Mouse (Mus musculus): ENCODE results near the gene Nfam1. TPM values are rescaled to one million over a fixed set of nuclear protein-coding genes. Genes with fewer than 3 reads are reported as not detected.
A peak's percentile ranks its signal among the peaks of the same experiment; 100 is the strongest.

The Nfam1 gene
- polyA plus RNA-seq, 1 experiment from 2014 or later, result 2.4 TPM

- ATAC-seq (replicated peaks; ENCODE audit: insufficient number of reproducible peaks, low FRiP score, low TSS enrichment, low read depth) (no peak), DNase-seq (ENCODE audit: low spot score) (no peak)
- no peak overlapping the region for H3K4me3 ChIP-seq (ENCODE audit: low read depth, low read length)
- H3K36me3 ChIP-seq (replicated peaks; ENCODE audit: control insufficient read depth, insufficient read depth, low read depth, low read length), result no peaks in the 10 kb centered on the region
- 85% methylated on average over 6 of the region's 6 CpGs for WGBS
- H3K9ac ChIP-seq (replicated peaks; ENCODE audit: low read length), result no peak overlapping the region
- H3K4me1 ChIP-seq (ENCODE audit: control insufficient read depth, insufficient read depth, low read length), result no peaks in the 10 kb centered on the region
- no peaks in the 10 kb centered on the region for H3K27me3 ChIP-seq (ENCODE audit: control insufficient read depth, insufficient read depth, low read length)
- no peaks in the 10 kb centered on the region for H3K9me3 ChIP-seq (replicated peaks; ENCODE audit: control insufficient read depth, low read length)
- no peak overlapping the region for H3K4me2 ChIP-seq (ENCODE audit: low read depth, low read length)
- H3K27ac ChIP-seq (replicated peaks; ENCODE audit: low read depth, low read length), result no peak overlapping the region
Observed at GRCm38 (mm10) chr15:82998811-82999221, 34.3 kb downstream of the Nfam1 start.

GRCm38 (mm10) chr15:82996431-82996830 lies 36.7 kb downstream of the Nfam1 start:
- H3K4me3 ChIP-seq (ENCODE audit: low read depth, low read length), result no peak overlapping the region
- no peak overlapping the region for H3K4me2 ChIP-seq (ENCODE audit: low read depth, low read length)
- no peaks in the 10 kb centered on the region for H3K27me3 ChIP-seq (ENCODE audit: control insufficient read depth, insufficient read depth, low read length)
- H3K9me3 ChIP-seq (replicated peaks; ENCODE audit: control insufficient read depth, low read length), result no peaks in the 10 kb centered on the region
- DNase-seq (ENCODE audit: low spot score) (peak; percentile 23), ATAC-seq (replicated peaks; ENCODE audit: insufficient number of reproducible peaks, low FRiP score, low TSS enrichment, low read depth) (no peak)
- no peaks in the 10 kb centered on the region for H3K4me1 ChIP-seq (ENCODE audit: control insufficient read depth, insufficient read depth, low read length)
- no peak overlapping the region for H3K27ac ChIP-seq (replicated peaks; ENCODE audit: low read depth, low read length)
- H3K36me3 ChIP-seq (replicated peaks; ENCODE audit: control insufficient read depth, insufficient read depth, low read depth, low read length), result no peaks in the 10 kb centered on the region
- no peak overlapping the region for H3K9ac ChIP-seq (replicated peaks; ENCODE audit: low read length)

DNA sequence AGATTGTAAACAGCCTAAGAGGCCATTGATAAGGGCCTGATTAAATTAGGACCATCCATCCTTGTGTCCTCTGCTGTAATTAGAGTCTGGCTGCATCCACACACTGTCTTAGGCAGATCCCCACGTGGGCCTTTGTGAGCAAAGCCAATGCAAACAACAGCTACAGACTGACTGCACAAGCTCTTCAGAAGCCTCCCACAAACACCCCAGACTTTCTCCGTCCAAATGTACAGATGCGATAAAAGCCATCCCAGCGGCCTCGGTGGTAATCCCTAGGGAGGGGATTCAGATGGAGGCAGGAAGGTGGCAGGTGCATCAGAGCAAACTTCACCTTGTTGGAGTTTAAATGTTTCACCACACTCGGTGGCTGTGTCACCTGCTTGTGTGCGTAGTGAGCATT lies 37.9 kb downstream of the Nfam1 start:
- Histone ChIP-seq H3K4me2 (ENCODE audit: low read depth, low read length) (no peak overlapping the region), H3K4me3 (ENCODE audit: low read depth, low read length) (no peak overlapping the region), H3K9ac (replicated peaks; ENCODE audit: low read length) (no peak overlapping the region), H3K27ac (replicated peaks; ENCODE audit: low read depth, low read length) (no peak overlapping the region), H3K27me3 (ENCODE audit: control insufficient read depth, insufficient read depth, low read length) (no peaks in the 10 kb centered on the region), H3K4me1 (ENCODE audit: control insufficient read depth, insufficient read depth, low read length) (no peaks in the 10 kb centered on the region), H3K36me3 (replicated peaks; ENCODE audit: control insufficient read depth, insufficient read depth, low read depth, low read length) (no peaks in the 10 kb centered on the region), H3K9me3 (replicated peaks; ENCODE audit: control insufficient read depth, low read length) (no peaks in the 10 kb centered on the region)
- 59% methylated on average over 7 of the region's 7 CpGs for WGBS
- no peak for ATAC-seq (replicated peaks; ENCODE audit: insufficient number of reproducible peaks, low FRiP score, low TSS enrichment, low read depth)
- no peak for DNase-seq (ENCODE audit: low spot score)

GRCm38 (mm10) chr15:82992911-82993310 lies 40.2 kb downstream of the Nfam1 start:
- Histone ChIP-seq H3K4me3 (ENCODE audit: low read depth, low read length) (no peak overlapping the region), H3K4me1 (ENCODE audit: control insufficient read depth, insufficient read depth, low read length) (peaks cover 3% of the 10 kb centered on the region; the same call in 1 of the 2 replicates), H3K9ac (replicated peaks; ENCODE audit: low read length) (no peak overlapping the region), H3K4me2 (ENCODE audit: low read depth, low read length) (no peak overlapping the region), H3K27ac (replicated peaks; ENCODE audit: low read depth, low read length) (no peak overlapping the region), H3K27me3 (ENCODE audit: control insufficient read depth, insufficient read depth, low read length) (no peaks in the 10 kb centered on the region), H3K36me3 (replicated peaks; ENCODE audit: control insufficient read depth, insufficient read depth, low read depth, low read length) (no peaks in the 10 kb centered on the region), H3K9me3 (replicated peaks; ENCODE audit: control insufficient read depth, low read length) (no peaks in the 10 kb centered on the region)
- DNase-seq (ENCODE audit: low spot score) (no peak), ATAC-seq (replicated peaks; ENCODE audit: insufficient number of reproducible peaks, low FRiP score, low TSS enrichment, low read depth) (no peak)
- 49% methylated on average over 9 of the region's 9 CpGs for WGBS

DNA sequence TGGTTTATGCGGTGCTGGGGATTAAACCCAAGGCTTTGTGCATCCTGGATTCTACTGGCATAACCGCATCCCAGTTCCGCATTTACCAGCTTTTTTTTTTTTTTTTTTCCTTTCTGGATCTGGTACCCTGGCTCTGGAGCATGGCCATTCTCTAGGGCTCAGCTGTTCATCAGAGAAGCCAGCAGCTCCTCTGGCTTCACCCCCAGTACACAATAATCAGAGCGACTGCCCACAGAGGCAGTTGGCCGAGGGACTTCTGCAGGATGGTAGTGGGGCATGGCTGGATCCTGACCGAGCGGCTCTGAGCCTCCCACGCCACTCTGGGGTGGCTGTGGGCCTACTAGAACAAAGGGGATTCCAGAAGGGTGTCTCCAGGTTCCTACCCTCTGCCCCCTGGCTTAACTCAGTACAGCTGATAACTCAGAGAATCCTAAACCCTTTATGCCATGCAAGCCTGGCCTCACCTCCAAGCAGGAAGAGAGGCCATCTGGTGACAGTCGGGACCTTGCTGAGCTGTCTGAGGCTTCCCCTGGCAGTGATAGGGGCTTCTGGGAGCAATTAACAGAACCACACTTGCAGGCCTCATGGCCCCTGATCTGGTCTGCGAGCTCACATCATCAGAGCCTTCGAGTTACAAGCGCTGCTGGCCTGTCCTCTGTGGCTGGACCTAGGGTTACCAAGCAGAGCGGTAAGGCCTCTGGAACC lies 40.9 kb downstream of the Nfam1 start:
- WGBS, result 63% methylated on average over 13 of the region's 13 CpGs

GRCm38 (mm10) chr15:82989190-82989704 lies 43.9 kb downstream of the Nfam1 start:
- no peak overlapping the region for H3K4me2 ChIP-seq (ENCODE audit: low read depth, low read length)
- H3K27ac ChIP-seq (replicated peaks; ENCODE audit: low read depth, low read length), result no peak overlapping the region
- H3K36me3 ChIP-seq (replicated peaks; ENCODE audit: control insufficient read depth, insufficient read depth, low read depth, low read length), result no peaks in the 10 kb centered on the region
- DNase-seq (ENCODE audit: low spot score) (no peak), ATAC-seq (replicated peaks; ENCODE audit: insufficient number of reproducible peaks, low FRiP score, low TSS enrichment, low read depth) (no peak)
- 72% methylated on average over 6 of the region's 6 CpGs for WGBS
- no peak overlapping the region for H3K9ac ChIP-seq (replicated peaks; ENCODE audit: low read length)
- no peaks in the 10 kb centered on the region; the same call in 1 of the 2 replicates for H3K27me3 ChIP-seq (ENCODE audit: control insufficient read depth, insufficient read depth, low read length)
- H3K4me1 ChIP-seq (ENCODE audit: control insufficient read depth, insufficient read depth, low read length), result peaks cover 7% of the 10 kb centered on the region
- no peaks in the 10 kb centered on the region for H3K9me3 ChIP-seq (replicated peaks; ENCODE audit: control insufficient read depth, low read length)
- H3K4me3 ChIP-seq (ENCODE audit: low read depth, low read length), result no peak overlapping the region

More for the DNA sequence above, 40.9 kb downstream of the Nfam1 start:
- Histone ChIP-seq H3K4me1 (ENCODE audit: control insufficient read depth, insufficient read depth, low read length) (peaks cover 3% of the 10 kb centered on the region; the same call in 1 of the 2 replicates), H3K9ac (replicated peaks; ENCODE audit: low read length) (no peak overlapping the region; the same call in 1 of the 2 replicates), H3K36me3 (replicated peaks; ENCODE audit: control insufficient read depth, insufficient read depth, low read depth, low read length) (no peaks in the 10 kb centered on the region), H3K27ac (replicated peaks; ENCODE audit: low read depth, low read length) (no peak overlapping the region), H3K4me3 (ENCODE audit: low read depth, low read length) (no peak overlapping the region), H3K9me3 (replicated peaks; ENCODE audit: control insufficient read depth, low read length) (no peaks in the 10 kb centered on the region), H3K4me2 (ENCODE audit: low read depth, low read length) (no peak overlapping the region), H3K27me3 (ENCODE audit: control insufficient read depth, insufficient read depth, low read length) (no peaks in the 10 kb centered on the region; the same call in 1 of the 2 replicates)
- no peak for ATAC-seq (replicated peaks; ENCODE audit: insufficient number of reproducible peaks, low FRiP score, low TSS enrichment, low read depth)
- DNase-seq (ENCODE audit: low spot score), result no peak

DNA sequence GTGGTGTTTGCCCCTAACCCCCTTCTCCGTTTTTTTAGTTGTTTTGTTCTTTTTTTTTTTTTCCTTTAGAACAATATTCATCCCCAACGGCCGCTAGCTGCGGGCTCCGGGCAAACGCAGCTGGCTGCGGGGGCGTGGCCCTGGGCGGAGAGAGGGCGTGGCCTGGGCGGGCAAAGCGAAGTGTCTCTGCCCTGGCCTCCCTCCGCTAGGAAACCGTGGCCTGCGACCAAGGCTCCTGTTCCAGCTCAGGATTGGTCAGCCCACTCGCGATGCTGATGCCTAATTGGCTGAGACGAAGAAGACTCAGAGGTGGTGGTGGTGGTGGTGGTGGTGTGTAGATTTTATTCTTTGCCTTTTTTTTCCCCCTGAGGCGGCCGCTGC lies 45.4 kb downstream of the Nfam1 start, which contains the start of gene Tcf20:
Gene Tcf20, minus strand, starts transcription at position 141 of the 381 bp plus-strand sequence.
- Histone ChIP-seq H3K4me3 (ENCODE audit: low read depth, low read length) (peak within 1 kb of the TSS; percentile 50), H3K4me2 (ENCODE audit: low read depth, low read length) (peak within 1 kb of the TSS; percentile 91), H3K27me3 (ENCODE audit: control insufficient read depth, insufficient read depth, low read length) (no peaks in the 10 kb centered on the region; the same call in 1 of the 2 replicates), H3K36me3 (replicated peaks; ENCODE audit: control insufficient read depth, insufficient read depth, low read depth, low read length) (no peaks in the 10 kb centered on the region), H3K27ac (replicated peaks; ENCODE audit: low read depth, low read length) (no peak within 1 kb of the TSS), H3K9me3 (replicated peaks; ENCODE audit: control insufficient read depth, low read length) (no peaks in the 10 kb centered on the region), H3K4me1 (ENCODE audit: control insufficient read depth, insufficient read depth, low read length) (peaks cover 16% of the 10 kb centered on the region), H3K9ac (replicated peaks; ENCODE audit: low read length) (peak within 1 kb of the TSS; percentile 63)
- 0% methylated on average over 20 of the region's 20 CpGs for WGBS
- ATAC-seq (replicated peaks; ENCODE audit: insufficient number of reproducible peaks, low FRiP score, low TSS enrichment, low read depth) (peak; percentile 85), DNase-seq (ENCODE audit: low spot score) (peak; percentile 95)

GRCm38 (mm10) chr15:82987014-82987731 lies 45.9 kb downstream of the Nfam1 start:
- no peaks in the 10 kb centered on the region for H3K36me3 ChIP-seq (replicated peaks; ENCODE audit: control insufficient read depth, insufficient read depth, low read depth, low read length)
- DNase-seq (ENCODE audit: low spot score) (no peak), ATAC-seq (replicated peaks; ENCODE audit: insufficient number of reproducible peaks, low FRiP score, low TSS enrichment, low read depth) (no peak)
- peak overlapping the region; percentile 91 for H3K4me2 ChIP-seq (ENCODE audit: low read depth, low read length)
- H3K27me3 ChIP-seq (ENCODE audit: control insufficient read depth, insufficient read depth, low read length), result no peaks in the 10 kb centered on the region; the same call in 1 of the 2 replicates
- H3K27ac ChIP-seq (replicated peaks; ENCODE audit: low read depth, low read length), result no peak overlapping the region
- WGBS, result under 1% methylated on average over 38 of the region's 38 CpGs
- peaks cover 17% of the 10 kb centered on the region for H3K4me1 ChIP-seq (ENCODE audit: control insufficient read depth, insufficient read depth, low read length)
- no peaks in the 10 kb centered on the region for H3K9me3 ChIP-seq (replicated peaks; ENCODE audit: control insufficient read depth, low read length)
- H3K4me3 ChIP-seq (ENCODE audit: low read depth, low read length), result peak overlapping the region; percentile 50
- H3K9ac ChIP-seq (replicated peaks; ENCODE audit: low read length), result peak overlapping the region; percentile 63

Measured in embryonic facial prominence, embryonic 11.5 days (tissue).